Mouse (Mus musculus) cerebellum, postnatal 25 days (tissue): ENCODE measurements around the gene Fga.
A peak's percentile ranks its signal among the peaks of the same experiment; 100 is the strongest.

Experiments used
- DNase-seq, 2 experiments: peaks; one replicate each; pipeline ENCODE4 v3.0.0; 2021; ENCODE audit warnings: mixed read lengths in 2 of 2

Gene Fga

GRCm38 (mm10) chr3:83025475-83026301 lies at the start of gene Fga:
Gene Fga (plus strand): TSS chr3:83026076.
- DNase-seq = no peak

DNA sequence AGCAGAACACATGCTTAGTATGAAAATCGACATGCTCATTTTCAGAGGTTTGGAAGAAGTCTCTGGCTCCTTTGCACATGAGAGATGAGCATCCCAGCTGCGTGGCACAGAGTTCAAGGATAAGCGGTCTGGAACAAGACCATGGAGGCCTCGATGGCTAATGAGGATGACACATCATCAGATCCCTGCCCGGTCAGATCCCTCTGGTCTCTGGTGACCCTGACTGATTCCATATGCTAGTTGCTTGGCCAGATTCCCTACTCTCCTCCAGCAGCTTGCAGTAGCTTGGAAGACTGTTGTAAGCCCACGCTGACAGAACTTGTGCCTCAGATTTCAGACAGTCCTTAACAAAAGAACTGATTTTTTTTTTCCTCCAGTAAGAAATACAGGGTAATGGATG lies 45.1 kb upstream of the Fga start:
- peak; percentile 19 to 49 for DNase-seq

- peak in 1 of 2 experiments; percentile 29 for DNase-seq
Observed at GRCm38 (mm10) chr3:82981861-82982260, 44.0 kb upstream of the Fga start.

DNA sequence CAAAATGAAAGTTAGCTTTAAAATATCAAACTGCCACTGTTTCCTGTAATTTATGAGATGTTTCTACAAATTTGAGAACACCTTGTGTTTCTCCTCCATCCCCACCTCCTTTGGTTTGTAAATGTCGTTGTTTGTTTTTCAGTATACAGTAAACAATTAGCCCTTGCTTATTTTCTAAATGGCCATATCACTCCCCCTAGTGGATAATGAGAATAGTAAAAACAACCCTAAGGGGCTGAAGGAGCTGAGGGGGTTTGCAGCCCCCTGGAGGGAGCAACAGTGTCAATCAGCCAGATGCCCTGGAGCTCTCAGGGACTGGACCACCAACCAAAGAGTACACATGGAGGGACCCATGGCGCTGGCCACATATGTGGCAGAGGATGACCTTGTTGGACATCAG lies 41.0 kb upstream of the Fga start:
- no peak for DNase-seq

- no peak for DNase-seq
Observed at GRCm38 (mm10) chr3:82991963-82992362, 33.9 kb upstream of the Fga start.

- no peak for DNase-seq
Observed at GRCm38 (mm10) chr3:82992956-82993355, 32.9 kb upstream of the Fga start.

GRCm38 (mm10) chr3:82995368-82995767 lies 30.5 kb upstream of the Fga start:
- peak; percentile 57 to 76 for DNase-seq

DNA sequence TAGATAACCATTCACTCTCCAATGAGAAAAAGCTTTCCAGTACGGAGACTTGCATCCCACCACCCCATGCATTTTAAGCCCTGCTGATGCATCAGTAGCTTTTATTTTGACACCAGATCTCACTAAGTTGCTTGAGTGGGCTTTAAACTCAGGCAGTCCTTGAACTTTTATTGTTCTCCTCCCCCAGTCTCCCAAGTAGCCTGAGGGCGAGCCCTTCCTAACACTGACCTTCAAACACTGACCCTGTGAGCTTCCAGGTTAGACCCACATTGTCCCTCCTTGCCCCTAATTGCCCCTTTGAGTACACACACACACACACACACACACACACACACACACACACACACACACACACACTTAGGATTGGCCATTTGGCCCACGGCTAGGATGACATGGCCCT lies 29.2 kb upstream of the Fga start:
- no peak for DNase-seq

DNA sequence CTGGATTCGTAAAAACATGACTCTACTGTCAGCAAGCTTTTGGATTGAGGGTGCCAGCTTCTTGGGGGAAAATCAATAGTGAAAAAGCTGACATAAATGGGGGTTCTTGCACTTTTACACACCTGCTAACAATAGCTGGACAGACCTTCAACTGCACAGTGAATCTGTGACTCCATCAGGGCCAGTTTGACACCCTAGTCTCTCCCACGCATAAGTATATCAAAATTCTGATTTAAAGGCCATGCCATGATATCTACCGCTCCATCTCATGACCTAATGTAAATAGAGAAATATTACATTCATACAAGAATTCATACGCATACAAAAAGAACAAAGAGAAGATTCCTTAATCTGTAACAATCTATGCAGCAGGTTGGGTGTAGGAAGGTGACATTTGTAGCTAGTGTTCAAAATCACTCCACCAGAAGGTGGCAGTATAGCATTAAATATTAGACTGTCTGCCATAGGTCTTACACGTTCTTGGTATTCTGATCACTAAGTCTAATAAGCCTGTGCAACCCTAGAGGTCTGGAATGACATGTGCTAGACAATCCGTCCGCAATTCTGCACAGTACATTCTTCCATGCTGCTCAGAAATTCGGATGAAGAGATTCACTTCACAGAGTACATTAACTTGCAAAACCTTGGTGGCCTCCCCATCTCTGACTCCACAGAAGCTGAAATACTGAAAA lies 27.0 kb upstream of the Fga start:
- DNase-seq = peak; percentile 15 to 52

- no peak for DNase-seq
Observed at GRCm38 (mm10) chr3:82999995-83000394, 25.9 kb upstream of the Fga start.

GRCm38 (mm10) chr3:83002191-83002590 lies 23.7 kb upstream of the Fga start:
- peak; percentile 35 to 58 for DNase-seq

DNA sequence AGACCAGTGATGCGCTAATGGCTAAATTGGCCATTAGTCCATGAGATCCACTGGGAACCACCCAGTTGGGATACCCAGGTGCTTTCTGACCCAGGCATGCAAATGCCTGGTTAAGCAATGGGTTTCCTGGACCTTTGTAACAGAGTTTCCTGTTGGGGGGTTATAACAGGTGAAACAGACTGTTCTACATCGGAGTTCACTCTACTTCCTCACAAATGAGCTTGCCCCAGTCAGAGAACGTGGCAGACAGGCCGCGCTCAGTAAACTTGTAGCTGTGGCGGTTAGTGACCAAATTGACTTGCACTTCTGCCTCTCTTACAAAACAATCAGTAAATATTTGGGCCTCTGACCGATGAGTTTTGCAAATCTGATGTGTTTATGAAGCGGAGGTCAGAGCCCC lies 22.8 kb upstream of the Fga start:
- DNase-seq = no peak

DNA sequence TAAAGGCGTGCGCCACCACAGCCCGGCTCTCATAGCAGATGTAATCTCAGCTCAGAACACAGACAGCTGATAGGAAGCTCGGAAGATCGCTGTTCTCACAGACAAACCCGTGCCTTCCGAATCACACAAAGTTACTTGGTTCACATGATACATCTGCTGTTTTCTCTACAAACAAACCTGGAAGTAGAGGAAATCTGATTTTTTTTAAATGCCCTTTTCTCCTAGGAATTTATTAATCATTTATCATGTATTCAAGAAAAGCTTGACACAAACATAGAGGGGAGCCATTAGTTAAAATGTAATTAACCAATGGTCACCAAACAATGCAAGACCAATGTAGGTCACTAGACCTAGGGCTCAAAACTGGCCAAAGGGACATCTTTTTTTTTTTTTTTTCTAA lies 21.1 kb upstream of the Fga start:
- DNase-seq = no peak

DNA sequence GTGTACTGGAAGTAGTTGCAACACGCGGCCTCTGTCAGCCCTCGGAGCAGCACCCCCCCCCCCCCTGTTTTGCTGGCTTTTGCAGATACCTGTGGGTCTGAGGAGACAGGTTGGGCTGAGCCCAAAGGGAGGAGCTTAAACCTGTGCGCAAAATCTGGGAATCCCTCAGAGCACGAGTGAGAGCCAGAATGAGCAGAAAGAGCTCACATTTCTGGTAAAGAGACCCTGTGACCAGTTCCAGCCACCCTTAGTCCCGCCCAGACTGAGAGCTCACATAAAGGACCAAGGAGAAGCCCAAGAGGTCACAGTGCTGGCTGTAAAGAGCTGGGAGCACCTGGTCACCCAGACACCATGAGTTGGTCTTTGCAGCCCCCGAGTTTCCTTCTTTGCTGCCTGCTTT lies 18.3 kb upstream of the Fga start, which contains the start of gene Fgg:
Fgg (plus strand) TSS at position 168 of the 400 bp plus-strand sequence.
- no peak for DNase-seq

- no peak for DNase-seq
Observed at GRCm38 (mm10) chr3:83010291-83010690, 15.6 kb upstream of the Fga start.

- no peak for DNase-seq
Observed at GRCm38 (mm10) chr3:83011136-83011535, 14.7 kb upstream of the Fga start.

DNA sequence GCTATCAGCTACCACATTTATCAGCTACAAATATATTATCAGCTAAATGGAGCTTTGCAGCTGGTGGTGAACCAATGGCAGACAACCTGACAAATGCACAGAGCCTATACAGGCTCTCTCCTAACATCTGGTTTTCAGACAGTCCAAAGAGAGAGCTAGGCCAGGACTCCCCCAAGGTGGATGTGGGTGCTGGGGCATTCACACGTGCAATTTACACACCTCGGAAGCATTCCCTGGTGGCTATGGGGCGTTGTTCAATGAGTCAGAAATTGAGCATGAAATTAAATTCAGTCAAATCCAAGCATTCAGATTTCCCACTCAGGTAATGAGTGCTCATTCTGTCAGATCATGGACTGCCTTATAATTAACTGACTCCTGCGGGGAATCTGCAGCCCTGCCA lies 14.3 kb upstream of the Fga start:
- DNase-seq = no peak

DNA sequence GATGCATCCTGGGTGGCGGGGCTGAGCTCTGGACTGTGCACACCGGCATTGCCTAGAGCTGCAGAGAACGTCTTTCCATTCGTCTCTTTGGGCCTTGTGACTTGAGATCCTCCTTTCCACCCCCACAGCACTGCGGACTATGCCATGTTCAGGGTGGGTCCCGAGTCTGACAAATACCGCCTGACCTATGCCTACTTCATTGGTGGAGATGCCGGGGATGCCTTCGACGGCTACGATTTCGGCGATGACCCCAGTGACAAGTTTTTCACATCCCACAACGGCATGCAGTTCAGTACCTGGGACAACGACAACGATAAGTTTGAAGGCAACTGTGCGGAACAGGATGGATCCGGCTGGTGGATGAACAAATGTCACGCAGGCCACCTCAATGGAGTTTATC lies 13.2 kb upstream of the Fga start:
- DNase-seq = no peak

- no peak for DNase-seq
Observed at GRCm38 (mm10) chr3:83013951-83014350, 11.9 kb upstream of the Fga start.

GRCm38 (mm10) chr3:83016236-83016635 lies 9.6 kb upstream of the Fga start:
- DNase-seq = no peak

DNA sequence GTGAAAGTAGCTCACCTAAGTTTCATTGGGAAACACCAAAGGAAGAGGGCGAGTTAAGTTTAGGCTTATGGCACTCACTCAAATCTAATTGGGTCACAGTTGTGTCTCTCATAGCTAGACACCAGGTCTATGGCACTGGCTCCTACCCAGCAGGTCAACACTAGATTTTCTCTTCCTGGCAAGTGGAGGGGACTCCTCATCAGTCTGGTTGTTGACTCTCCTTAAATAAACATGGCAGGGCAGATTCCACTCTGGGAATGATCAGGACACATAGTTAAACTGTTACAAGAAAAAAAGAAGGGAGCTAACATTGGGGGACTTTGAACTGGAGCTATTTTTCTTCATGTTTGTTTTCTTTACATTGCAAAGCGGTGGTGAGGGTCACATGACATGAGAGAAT lies 5.5 kb upstream of the Fga start:
- no peak for DNase-seq

- DNase-seq = no peak
Observed at GRCm38 (mm10) chr3:83021176-83021575, 4.7 kb upstream of the Fga start.

GRCm38 (mm10) chr3:83025036-83025435 lies 840 bp upstream of the Fga start:
- no peak for DNase-seq

- no peak for DNase-seq
Observed at GRCm38 (mm10) chr3:83027546-83028251, 1.8 kb downstream of the Fga start.
